ENCODE assay signal across 8 mouse cellular contexts in genomic region chr2:90889550-90890548, GRCm38 (mm10). TPM values are rescaled to one million over a fixed set of nuclear protein-coding genes. Genes with fewer than 3 reads are reported as not detected.
DNase-seq lines count a peak whose midpoint lies in the region; ATAC-seq and TF ChIP-seq lines count a peak whose summit lies in the region.

No protein-coding gene starts in this region.

- TF ChIP-seq CTCF in lung, postnatal 0 days (IDR thresholded peaks at IDR 0.05), result peak; percentile 32; the same call in 1 of the 2 replicates

- no peak for TF ChIP-seq EP300 in lung, postnatal 0 days (IDR thresholded peaks at IDR 0.05)

- WGBS in heart, embryonic 14.5 days, result 3% methylated on average over 124 of the region's 133 CpGs
- 2% methylated on average over 131 of the region's 133 CpGs for WGBS in kidney, embryonic 16.5 days
- WGBS in lung, postnatal 0 days, result 3% methylated on average over 111 of the region's 133 CpGs

- peak overlapping the region; percentile 82 for H3K4me2 ChIP-seq in heart, embryonic 14.5 days (ENCODE audit: low read length)
- H3K4me2 ChIP-seq in kidney, embryonic 16.5 days (replicated peaks; ENCODE audit: low read depth, low read length), result peak overlapping the region; percentile 85
- H3K4me2 ChIP-seq in lung, postnatal 0 days (replicated peaks; ENCODE audit: low read depth, low read length), result peak overlapping the region; percentile 87

- H3K9ac ChIP-seq in heart, embryonic 14.5 days (ENCODE audit: low read length), result peak overlapping the region; percentile 75
- H3K9ac ChIP-seq in kidney, embryonic 16.5 days (replicated peaks; ENCODE audit: low read length), result peak overlapping the region; percentile 63
- peak overlapping the region; percentile 34; the same call in 1 of the 2 replicates for H3K9ac ChIP-seq in lung, postnatal 0 days (replicated peaks; ENCODE audit: low read depth)

- no peaks in the 10 kb centered on the region for H3K9me3 ChIP-seq in heart, embryonic 14.5 days (ENCODE audit: control insufficient read depth, low read length)
- no peaks in the 10 kb centered on the region for H3K9me3 ChIP-seq in kidney, embryonic 16.5 days (ENCODE audit: low read length)
- H3K9me3 ChIP-seq in lung, postnatal 0 days (ENCODE audit: low read length), result no peaks in the 10 kb centered on the region

- peaks cover 26% of the 10 kb centered on the region for H3K27me3 ChIP-seq in heart, embryonic 14.5 days (ENCODE audit: control insufficient read depth, insufficient read depth, low read length)
- H3K27me3 ChIP-seq in kidney, embryonic 16.5 days (ENCODE audit: insufficient read depth, low read length), result peaks cover 36% of the 10 kb centered on the region
- H3K27me3 ChIP-seq in lung, postnatal 0 days (replicated peaks; ENCODE audit: insufficient read depth, low read length), result peaks cover 39% of the 10 kb centered on the region; the same call in 1 of the 2 replicates

- peak; percentile 40 for DNase-seq in urinary bladder, adult 2 months (ENCODE audit: low spot score)
- DNase-seq in urinary bladder, postnatal 10 days (ENCODE audit: low spot score), result no peak
- peak; percentile 58 for DNase-seq in embryo, embryonic 9.5 days (ENCODE audit: extremely low spot score)
- DNase-seq in lung, postnatal 0 days (ENCODE audit: low spot score), result peak; percentile 59
- peak; percentile 64 for DNase-seq in retina, adult 2 months (ENCODE audit: low read depth, low spot score)
- peak; percentile 43 to 60 for DNase-seq in thymus, postnatal 36 days

- H3K27ac ChIP-seq in heart, embryonic 14.5 days (replicated peaks in 1 of 2; ENCODE audit: control insufficient read depth in 1 of 2, insufficient read depth in 1 of 2, low read depth in 2 of 2, low read length in 2 of 2), result peak overlapping the region in 1 of 2 experiments; percentile 44; a peak in 2 of 4 replicates
- no peak overlapping the region for H3K27ac ChIP-seq in kidney, embryonic 16.5 days (ENCODE audit: low read length)
- no peak overlapping the region for H3K27ac ChIP-seq in lung, postnatal 0 days (ENCODE audit: low read length)

- ATAC-seq in heart, embryonic 14.5 days (ENCODE audit: insufficient number of reproducible peaks, insufficient read depth, low FRiP score, low read depth), result peak; percentile 54
- ATAC-seq in kidney, embryonic 16.5 days (ENCODE audit: low FRiP score, low TSS enrichment), result peak; percentile 62
- ATAC-seq in lung, postnatal 0 days, result peak; percentile 89

- H3K4me1 ChIP-seq in heart, embryonic 14.5 days (ENCODE audit: control insufficient read depth in 2 of 2, insufficient read depth in 2 of 2, low read length in 2 of 2), result peaks cover 22 to 37% of the 10 kb centered on the region in 2 experiments
- H3K4me1 ChIP-seq in kidney, embryonic 16.5 days (ENCODE audit: insufficient read depth, low read length), result peaks cover 10% of the 10 kb centered on the region
- H3K4me1 ChIP-seq in lung, postnatal 0 days (ENCODE audit: insufficient read depth, low read depth, low read length), result no peaks in the 10 kb centered on the region; the same call in none of the 2 replicates

- peaks cover 19% of the 10 kb centered on the region for H3K36me3 ChIP-seq in heart, embryonic 14.5 days (ENCODE audit: control insufficient read depth, insufficient read depth, low read length)
- H3K36me3 ChIP-seq in kidney, embryonic 16.5 days (ENCODE audit: insufficient read depth, low read length), result peaks cover 13% of the 10 kb centered on the region
- no peaks in the 10 kb centered on the region for H3K36me3 ChIP-seq in lung, postnatal 0 days (ENCODE audit: insufficient read depth, low read length)

- peak overlapping the region; percentile 50 to 54 for H3K4me3 ChIP-seq in heart, embryonic 14.5 days (ENCODE audit: control insufficient read depth in 1 of 2, insufficient read depth in 1 of 2, low read depth in 1 of 2, low read length in 2 of 2)
- peak overlapping the region; percentile 58 for H3K4me3 ChIP-seq in kidney, embryonic 16.5 days (ENCODE audit: low read length)
- peak overlapping the region; percentile 48 for H3K4me3 ChIP-seq in lung, postnatal 0 days (ENCODE audit: low read depth, low read length)

RNA-seq across cellular contexts. Expression of gene C1qtnf4, which starts 4.2 kb away (rescaled TPM):
- 4.9 and 7.2 TPM in 2 replicates for polyA plus RNA-seq in urinary bladder, adult 2 months (2012; rRNA removed)
- polyA plus RNA-seq in heart, embryonic 14.5 days (2014; fragmentation: Nextera tagmentation; extraction: Ambion mirVana), result 19.4 and 22.2 TPM in 2 replicates
- 6.5 and 7.0 TPM in 2 replicates for polyA plus RNA-seq in kidney, embryonic 16.5 days (2015; fragmentation: Nextera tagmentation; extraction: Ambion mirVana)
- polyA plus RNA-seq in lung, postnatal 0 days (2015; fragmentation: Nextera tagmentation; extraction: Ambion mirVana), result 6.2 and 8.2 TPM in 2 replicates

RNA-seq across cellular contexts. Expression of gene Kbtbd4, which starts 14.7 kb away (rescaled TPM):
- polyA plus RNA-seq in urinary bladder, adult 2 months (2012; rRNA removed), result 15.5 and 17.9 TPM in 2 replicates
- polyA plus RNA-seq in heart, embryonic 14.5 days (2014; fragmentation: Nextera tagmentation; extraction: Ambion mirVana), result 20.6 and 24.8 TPM in 2 replicates
- polyA plus RNA-seq in kidney, embryonic 16.5 days (2015; fragmentation: Nextera tagmentation; extraction: Ambion mirVana), result 46.8 and 50.2 TPM in 2 replicates
- polyA plus RNA-seq in lung, postnatal 0 days (2015; fragmentation: Nextera tagmentation; extraction: Ambion mirVana), result 18.1 and 21.3 TPM in 2 replicates

RNA-seq across cellular contexts. Expression of gene Ndufs3, which starts 14.8 kb away (rescaled TPM):
- 153 and 162 TPM in 2 replicates for polyA plus RNA-seq in urinary bladder, adult 2 months (2012; rRNA removed)
- polyA plus RNA-seq in heart, embryonic 14.5 days (2014; fragmentation: Nextera tagmentation; extraction: Ambion mirVana), result 410 and 423 TPM in 2 replicates
- 246 and 251 TPM in 2 replicates for polyA plus RNA-seq in kidney, embryonic 16.5 days (2015; fragmentation: Nextera tagmentation; extraction: Ambion mirVana)
- 146 and 159 TPM in 2 replicates for polyA plus RNA-seq in lung, postnatal 0 days (2015; fragmentation: Nextera tagmentation; extraction: Ambion mirVana)

RNA-seq across cellular contexts. Expression of gene Mtch2, which starts 42.9 kb away (rescaled TPM):
- polyA plus RNA-seq in urinary bladder, adult 2 months (2012; rRNA removed), result 135 and 146 TPM in 2 replicates
- 277 and 286 TPM in 2 replicates for polyA plus RNA-seq in heart, embryonic 14.5 days (2014; fragmentation: Nextera tagmentation; extraction: Ambion mirVana)
- polyA plus RNA-seq in kidney, embryonic 16.5 days (2015; fragmentation: Nextera tagmentation; extraction: Ambion mirVana), result 240 and 244 TPM in 2 replicates
- polyA plus RNA-seq in lung, postnatal 0 days (2015; fragmentation: Nextera tagmentation; extraction: Ambion mirVana), result 193 and 200 TPM in 2 replicates

RNA-seq across cellular contexts. Expression of gene Celf1, which starts 50.3 kb away (rescaled TPM):
- polyA plus RNA-seq in urinary bladder, adult 2 months (2012; rRNA removed), result 90.1 and 90.7 TPM in 2 replicates
- polyA plus RNA-seq in heart, embryonic 14.5 days (2014; fragmentation: Nextera tagmentation; extraction: Ambion mirVana), result 76.6 and 79.1 TPM in 2 replicates
- 107 and 109 TPM in 2 replicates for polyA plus RNA-seq in kidney, embryonic 16.5 days (2015; fragmentation: Nextera tagmentation; extraction: Ambion mirVana)
- 35.1 and 37.5 TPM in 2 replicates for polyA plus RNA-seq in lung, postnatal 0 days (2015; fragmentation: Nextera tagmentation; extraction: Ambion mirVana)
